Mouse (Mus musculus) forebrain, embryonic 10.5 days (tissue): ENCODE measurements at regions not wholly inside any gene's neighbourhood (a gene's known extent, or its start where the extent isn't known, plus 50 kb on each side); places are given as distances from the start of the nearest gene placed in this dataset.
A peak's percentile ranks its signal among the peaks of the same experiment; 100 is the strongest.

Experiments
- DNase-seq: peaks from one replicate; pipeline ENCODE4 v3.0.0-alpha.2; 2017; ENCODE audit warnings: low spot score; ENCODE audit errors: extremely low spot score
- H3K27ac ChIP-seq: fragments of 300-500 bp; sonication (generic); 2 replicates; pipeline ENCODE4 v1.5.1; 2016; ENCODE audit warnings: mild to moderate bottlenecking
- H3K27me3 ChIP-seq: fragments of 300-500 bp; sonication (generic); 2 replicates; pipeline ENCODE4 v1.6.1; 2016; ENCODE audit warnings: mild to moderate bottlenecking; ENCODE audit not compliant: poor library complexity, severe bottlenecking
- H3K36me3 ChIP-seq: fragments of 300-500 bp; sonication (generic); replicated peaks from 2 replicates; pipeline ENCODE4 v1.6.1; 2016; ENCODE audit warnings: mild to moderate bottlenecking, moderate library complexity
- H3K4me1 ChIP-seq: fragments of 300-500 bp; sonication (generic); 2 replicates; pipeline ENCODE4 v1.6.1; 2016
- H3K4me3 ChIP-seq: fragments of 300-500 bp; sonication (generic); 2 replicates; pipeline ENCODE4 v1.5.1; 2016; ENCODE audit warnings: mild to moderate bottlenecking, moderate library complexity
- H3K9me3 ChIP-seq: fragments of 300-500 bp; sonication (generic); 2 replicates; pipeline ENCODE4 v1.6.1; 2016; ENCODE audit warnings: mild to moderate bottlenecking, moderate library complexity
- WGBS: fragments of 180-500 bp; shearing (Covaris S2); methylation state at CpG from one replicate; pipeline ENCODE4 v1.1.7; 2016; 5-methylcytosine and 5-hydroxymethylcytosine counted together

DNA sequence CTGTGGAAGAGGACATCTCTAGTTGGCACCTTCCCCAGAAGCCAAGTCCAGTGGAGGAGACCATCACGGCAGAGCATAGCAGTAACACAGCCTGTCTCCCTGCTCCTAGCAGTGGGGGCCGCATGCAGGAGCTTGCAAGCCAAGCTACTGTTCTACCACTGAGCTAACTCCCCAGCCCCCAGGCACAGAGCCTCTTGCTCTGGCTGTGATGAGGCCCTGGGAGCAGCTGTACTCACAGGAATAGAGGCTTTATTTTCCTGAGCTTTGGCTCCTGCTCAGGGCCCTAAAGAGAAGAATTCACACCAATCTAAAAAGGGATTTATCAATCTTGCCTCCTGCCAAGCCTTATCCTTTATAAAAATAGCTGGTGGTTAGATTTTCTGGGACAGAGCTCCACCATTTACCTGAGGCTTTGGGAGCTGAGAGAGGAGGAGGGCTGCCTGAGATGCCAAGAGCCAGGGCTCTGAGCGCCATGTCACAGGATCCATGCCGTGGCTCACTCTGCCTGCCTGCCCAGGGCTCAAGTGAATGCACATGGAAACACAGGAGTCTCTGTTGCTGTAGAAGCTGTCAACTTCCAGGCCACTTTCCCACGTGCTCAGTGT is 222.7 kb upstream of the Tcerg1l start:
- 77% methylated on average over 5 of the region's 5 CpGs for WGBS
- no peak for DNase-seq
- H3K36me3 ChIP-seq: no peaks in the 10 kb centered on the region

DNA sequence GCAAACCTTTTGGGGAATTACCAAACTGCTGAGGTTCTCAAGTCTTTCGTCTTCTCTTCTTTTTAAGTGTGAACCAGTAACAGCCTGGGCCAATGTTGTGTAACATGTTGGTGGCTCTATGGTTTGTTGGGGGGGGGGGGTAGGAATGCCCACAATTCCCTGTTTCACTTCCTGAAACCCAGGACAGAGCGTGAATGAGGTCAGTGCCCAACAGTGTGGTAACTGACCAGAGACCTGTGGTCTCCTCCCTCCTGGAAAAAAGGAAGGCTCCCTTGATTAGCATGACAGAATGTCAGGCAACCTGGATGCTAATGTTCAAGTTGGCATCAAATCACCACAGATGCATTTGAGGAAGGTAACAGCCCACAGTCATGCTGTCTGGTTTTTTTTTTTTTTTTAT is 218.9 kb upstream of the Tcerg1l start:
- no peak for DNase-seq
- H3K4me1 ChIP-seq: 0 out of 2 replicates have a peak, but pooled peaks cover 11% of the 10 kb centered on the region
- no peaks in the 10 kb centered on the region for H3K36me3 ChIP-seq
- no peaks in the 10 kb centered on the region for H3K9me3 ChIP-seq
- no peak overlapping the region for H3K27ac ChIP-seq
- H3K27me3 ChIP-seq: no peaks in the 10 kb centered on the region
- H3K4me3 ChIP-seq: no peak overlapping the region
- WGBS: 78% methylated on average over 2 of the region's 2 CpGs

More for the DNA sequence above, 222.7 kb upstream of the Tcerg1l start:
- Histone ChIP-seq H3K27me3 (no peaks in the 10 kb centered on the region), H3K9me3 (no peaks in the 10 kb centered on the region), H3K4me3 (no peak overlapping the region), H3K4me1 (0 out of 2 replicates have a peak, but pooled peaks cover 11% of the 10 kb centered on the region), H3K27ac (no peak overlapping the region)

DNA sequence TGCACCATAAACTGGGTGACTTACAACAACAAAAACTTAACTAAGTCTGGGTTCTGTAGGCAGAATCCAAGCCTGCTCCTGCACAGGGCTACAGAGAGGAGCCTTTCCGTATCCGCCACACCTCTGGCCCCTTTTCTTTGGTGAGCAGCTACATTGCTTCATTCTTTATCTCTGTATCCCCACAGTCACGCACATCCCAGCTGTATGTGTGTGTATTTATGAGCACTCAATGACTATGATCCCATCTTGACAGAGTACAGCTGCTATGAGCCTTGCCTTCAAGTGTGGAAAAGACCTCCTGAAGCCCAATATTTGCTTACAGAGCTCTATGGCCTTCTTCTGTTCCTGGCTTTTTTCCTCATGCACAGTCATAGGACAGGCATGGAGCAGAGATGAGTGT is 212.1 kb upstream of the Tcerg1l start:
- no peaks in the 10 kb centered on the region for H3K36me3 ChIP-seq
- H3K4me3 ChIP-seq: no peak overlapping the region
- H3K4me1 ChIP-seq: peaks cover 18% of the 10 kb centered on the region
- H3K27me3 ChIP-seq: no peaks in the 10 kb centered on the region
- H3K9me3 ChIP-seq: no peaks in the 10 kb centered on the region
- H3K27ac ChIP-seq: no peak overlapping the region
- no peak for DNase-seq
- WGBS: 93% methylated on average over 3 of the region's 3 CpGs

DNA sequence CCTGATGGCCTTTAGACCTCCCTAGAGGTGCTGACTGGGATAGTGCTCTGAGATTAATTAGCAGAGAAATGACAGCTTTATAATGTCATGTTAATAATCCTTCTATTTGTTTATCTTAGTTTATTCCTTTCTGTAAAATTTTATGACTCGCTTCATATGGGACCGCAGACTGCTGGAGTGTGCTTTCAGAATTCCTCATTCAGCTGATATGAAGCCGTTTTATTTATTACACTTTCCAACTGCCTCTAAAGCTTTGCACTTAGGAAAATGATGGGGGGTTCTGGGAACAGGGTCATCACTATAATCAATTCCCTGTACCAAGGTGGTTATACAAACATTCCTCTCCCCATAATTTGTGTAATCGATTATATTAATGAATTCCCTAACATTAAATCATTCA is 211.6 kb upstream of the Tcerg1l start:
- Histone ChIP-seq H3K36me3 (no peaks in the 10 kb centered on the region), H3K27me3 (no peaks in the 10 kb centered on the region), H3K9me3 (no peaks in the 10 kb centered on the region), H3K4me3 (no peak overlapping the region), H3K4me1 (peaks cover 18% of the 10 kb centered on the region), H3K27ac (no peak overlapping the region)
- WGBS: 94% methylated on average over 4 of the region's 4 CpGs
- no peak for DNase-seq

DNA sequence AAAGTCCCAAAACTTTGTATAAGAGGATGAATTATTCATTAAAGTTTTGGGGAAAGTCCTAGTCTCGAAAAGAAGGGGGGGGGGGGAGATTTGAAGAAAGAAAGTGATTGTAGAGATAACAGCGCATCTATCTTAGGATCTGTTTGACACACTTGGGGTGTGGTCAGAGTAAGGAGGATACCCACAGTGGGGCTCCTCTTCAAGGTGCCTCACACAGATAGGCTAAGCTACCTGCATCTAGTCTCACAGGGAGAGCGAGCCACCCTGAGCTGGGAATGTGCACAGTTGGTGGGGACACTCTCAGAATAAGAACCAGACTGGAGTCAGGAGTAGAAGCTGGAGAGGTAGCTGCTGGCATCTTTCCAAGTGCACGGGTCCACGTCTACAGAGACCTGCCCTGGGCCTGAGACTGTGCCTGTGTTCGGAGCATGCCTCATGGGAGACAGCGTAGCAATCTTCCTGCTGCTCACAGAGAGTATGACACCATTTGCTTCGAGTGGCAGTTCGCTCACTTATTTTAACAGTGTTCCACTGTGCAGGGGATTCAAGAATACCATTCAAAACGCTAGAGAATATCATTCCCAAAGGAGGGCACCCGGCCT is 208.9 kb upstream of the Tcerg1l start:
- H3K27me3 ChIP-seq: no peaks in the 10 kb centered on the region
- no peaks in the 10 kb centered on the region for H3K36me3 ChIP-seq
- no peak overlapping the region for H3K4me3 ChIP-seq
- H3K27ac ChIP-seq: 0 out of 2 replicates have a peak overlapping the region, but pooled peaks have one; percentile 15
- WGBS: 86% methylated on average over 11 of the region's 11 CpGs
- no peaks in the 10 kb centered on the region for H3K9me3 ChIP-seq
- peaks cover 24% of the 10 kb centered on the region for H3K4me1 ChIP-seq
- DNase-seq: no peak

DNA sequence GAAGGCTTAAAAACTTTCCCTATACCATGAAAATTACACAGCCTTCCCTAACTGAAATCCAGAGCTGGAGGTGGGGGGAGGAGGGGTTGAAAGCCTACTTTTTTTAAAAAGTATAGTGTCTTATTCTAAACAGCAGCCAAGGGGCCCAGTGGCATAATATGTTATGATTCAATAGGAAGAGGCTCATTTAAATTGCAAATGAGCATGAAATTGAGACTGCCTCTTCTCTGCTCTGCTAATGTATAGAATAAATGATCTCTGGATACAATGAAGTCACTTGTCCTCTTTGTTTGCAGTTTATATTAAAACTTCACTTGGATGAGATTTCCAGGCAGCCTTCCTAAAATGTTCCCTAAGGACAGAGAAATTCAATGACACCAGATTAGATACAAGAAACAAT is 208.4 kb upstream of the Tcerg1l start:
- no peaks in the 10 kb centered on the region for H3K9me3 ChIP-seq
- DNase-seq: no peak
- no peaks in the 10 kb centered on the region for H3K36me3 ChIP-seq
- H3K4me1 ChIP-seq: peaks cover 30% of the 10 kb centered on the region
- H3K27ac ChIP-seq: 0 out of 2 replicates have a peak overlapping the region, but pooled peaks have one; percentile 56
- H3K4me3 ChIP-seq: no peak overlapping the region
- H3K27me3 ChIP-seq: no peaks in the 10 kb centered on the region

DNA sequence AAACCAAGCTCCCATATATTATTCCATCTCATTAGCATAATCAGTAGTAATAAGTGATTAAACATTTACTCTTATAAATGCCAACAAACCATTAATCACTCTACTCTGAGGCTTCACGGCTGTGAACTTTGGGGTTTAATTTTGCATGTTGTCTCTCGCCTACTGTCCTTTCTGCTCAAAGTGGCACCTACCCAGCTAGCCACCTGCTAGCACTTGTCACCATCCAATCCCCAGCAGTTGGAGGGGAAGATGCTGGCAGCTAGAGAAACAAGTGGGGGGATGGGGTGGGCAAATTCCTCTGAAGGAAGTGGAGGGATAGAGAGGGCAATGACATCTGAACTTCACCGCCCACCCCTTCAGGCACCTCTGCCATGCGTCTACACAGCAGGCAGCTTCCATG is 204.2 kb upstream of the Tcerg1l start:
- no peak for DNase-seq
- H3K36me3 ChIP-seq: no peaks in the 10 kb centered on the region
- no peaks in the 10 kb centered on the region for H3K27me3 ChIP-seq
- H3K27ac ChIP-seq: no peak overlapping the region
- H3K9me3 ChIP-seq: no peaks in the 10 kb centered on the region
- peaks cover 27% of the 10 kb centered on the region for H3K4me1 ChIP-seq
- H3K4me3 ChIP-seq: no peak overlapping the region
- 63% methylated on average over 4 of the region's 4 CpGs for WGBS

DNA sequence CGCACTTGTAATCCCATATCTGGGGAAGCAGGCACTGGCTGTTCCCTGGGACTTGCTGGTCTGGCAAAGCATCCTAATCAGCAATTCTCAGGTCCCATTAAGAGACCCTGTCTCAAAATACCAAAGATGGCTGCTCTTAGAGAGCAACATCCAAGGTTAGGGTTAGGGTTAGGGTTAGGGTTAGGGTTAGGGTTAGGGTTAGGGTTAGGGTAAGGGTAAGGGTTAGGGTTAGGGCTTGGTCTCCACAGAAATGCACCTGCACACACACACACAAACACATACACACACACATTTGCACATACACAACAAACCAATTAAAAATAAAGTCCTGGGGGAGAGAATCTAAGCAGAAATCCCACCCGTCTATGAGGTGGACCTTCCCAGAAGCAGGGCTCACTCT is 195.8 kb upstream of the Tcerg1l start:
- 88% methylated on average over 2 of the region's 2 CpGs for WGBS
- no peaks in the 10 kb centered on the region for H3K36me3 ChIP-seq
- no peaks in the 10 kb centered on the region for H3K27me3 ChIP-seq
- H3K4me3 ChIP-seq: no peak overlapping the region
- no peak for DNase-seq
- H3K4me1 ChIP-seq: peaks cover 16% of the 10 kb centered on the region
- H3K27ac ChIP-seq: no peak overlapping the region
- no peaks in the 10 kb centered on the region for H3K9me3 ChIP-seq

DNA sequence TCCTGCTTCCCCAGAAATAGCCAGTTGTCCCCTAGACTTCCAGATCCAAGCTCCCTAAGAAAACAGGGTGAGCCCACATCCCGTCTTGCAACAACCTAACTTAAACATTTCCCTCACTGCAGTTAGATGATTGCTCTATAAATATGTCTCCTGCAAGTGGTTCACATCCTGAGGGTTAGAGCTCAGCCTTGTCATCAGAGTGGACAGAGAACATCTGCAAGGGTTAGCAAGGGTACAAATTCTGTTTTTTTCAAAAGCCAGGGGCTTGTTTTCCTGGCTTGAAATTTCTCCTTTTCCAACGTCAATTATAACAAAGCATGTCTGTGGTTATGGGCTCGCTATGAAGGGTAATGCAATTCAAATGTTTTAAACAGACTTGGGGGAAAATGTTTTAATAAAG is 169.8 kb upstream of the Tcerg1l start:
- WGBS: 90% methylated on average over 3 of the region's 3 CpGs
- Histone ChIP-seq H3K36me3 (no peaks in the 10 kb centered on the region), H3K27ac (no peak overlapping the region), H3K4me1 (no peaks in the 10 kb centered on the region), H3K9me3 (no peaks in the 10 kb centered on the region), H3K4me3 (no peak overlapping the region), H3K27me3 (no peaks in the 10 kb centered on the region)
- DNase-seq: no peak

DNA sequence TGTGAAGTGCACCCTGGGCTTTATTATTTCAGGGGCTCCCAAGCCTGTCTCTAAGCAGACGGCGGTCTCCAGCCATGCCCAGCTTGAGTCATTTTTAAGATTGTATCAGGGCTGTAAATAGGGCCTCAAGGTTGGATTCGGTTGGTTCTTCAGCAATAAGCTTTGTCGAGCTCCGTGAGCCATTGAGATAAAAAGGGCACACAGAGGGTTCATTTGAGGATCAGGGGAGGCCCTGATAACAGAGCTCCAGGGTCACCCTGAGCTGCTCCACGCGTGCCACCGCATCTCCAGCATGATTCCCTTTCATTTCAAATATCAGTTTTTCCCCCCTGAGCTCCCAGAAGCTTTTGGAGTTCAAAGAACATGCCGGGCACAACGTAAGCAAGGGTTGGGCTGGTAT is 154.1 kb upstream of the Tcerg1l start:
- Histone ChIP-seq H3K36me3 (no peaks in the 10 kb centered on the region), H3K4me1 (peaks cover 26% of the 10 kb centered on the region), H3K4me3 (no peak overlapping the region), H3K27ac (no peak overlapping the region), H3K9me3 (no peaks in the 10 kb centered on the region), H3K27me3 (no peaks in the 10 kb centered on the region)
- WGBS: 88% methylated on average over 10 of the region's 10 CpGs
- DNase-seq: no peak

DNA sequence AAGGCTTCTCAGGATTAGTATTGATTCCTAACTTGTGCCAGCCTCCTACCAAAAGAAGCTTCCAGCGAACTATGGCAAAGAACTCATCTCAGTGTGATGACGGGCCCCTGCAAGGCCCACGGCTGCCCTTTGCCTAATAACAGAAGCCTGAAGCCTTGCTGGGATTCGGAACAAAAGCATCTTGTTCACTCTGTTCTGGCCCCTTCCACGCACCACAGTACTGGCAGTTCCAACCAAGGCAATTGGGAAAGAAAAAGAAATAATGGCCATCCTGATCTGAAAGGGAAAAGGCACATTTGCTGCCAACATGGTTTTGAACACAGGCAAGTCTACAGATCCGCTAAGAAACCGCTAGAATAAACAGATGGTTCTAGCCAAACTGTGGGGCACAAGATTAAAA is 150.4 kb upstream of the Tcerg1l start:
- 80% methylated on average over 7 of the region's 7 CpGs for WGBS
- Histone ChIP-seq H3K4me1 (peaks cover 26% of the 10 kb centered on the region), H3K36me3 (no peaks in the 10 kb centered on the region), H3K9me3 (no peaks in the 10 kb centered on the region), H3K27me3 (no peaks in the 10 kb centered on the region), H3K27ac (no peak overlapping the region), H3K4me3 (no peak overlapping the region)
- DNase-seq: no peak

DNA sequence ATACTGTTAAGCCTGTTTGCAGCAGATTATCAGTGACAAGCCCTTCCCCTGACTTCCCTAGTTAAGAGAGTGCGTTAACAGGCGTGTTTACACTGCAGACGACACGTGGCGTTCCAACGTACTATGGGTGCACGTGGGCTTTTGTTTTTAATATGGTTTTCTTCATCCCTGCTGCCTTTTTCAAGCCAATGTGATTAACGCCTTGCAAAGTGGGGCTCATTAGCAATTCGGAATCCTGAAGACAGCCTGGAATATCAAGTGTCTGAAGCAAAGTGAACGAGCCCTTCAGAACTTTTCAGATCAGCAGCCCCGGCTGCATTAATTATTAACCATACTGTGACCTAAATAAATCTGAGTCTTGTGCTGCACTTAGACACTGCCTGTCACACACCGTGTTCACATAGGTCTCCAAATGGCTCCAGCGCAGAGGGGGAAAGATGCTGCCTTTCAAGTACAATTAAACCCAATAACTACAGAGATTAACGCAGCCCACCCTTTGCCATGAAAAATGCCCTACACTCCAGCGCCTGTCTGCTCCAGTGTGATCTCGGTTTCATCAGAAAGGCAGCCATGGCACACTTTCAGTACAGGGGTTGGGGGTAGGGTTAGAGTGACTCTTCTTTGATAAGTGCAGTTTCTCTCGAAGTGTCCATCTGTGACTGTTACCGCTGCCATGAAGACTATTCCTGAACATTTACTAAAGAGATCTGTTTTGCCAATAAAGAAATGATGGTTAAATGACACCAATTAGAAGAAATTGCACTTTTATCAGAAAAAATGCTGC is 140.7 kb upstream of the Tcerg1l start:
- Histone ChIP-seq H3K36me3 (no peaks in the 10 kb centered on the region), H3K9me3 (no peaks in the 10 kb centered on the region; the same call in 1 of the 2 replicates), H3K4me3 (no peak overlapping the region), H3K4me1 (peaks cover 4% of the 10 kb centered on the region; the same call in 1 of the 2 replicates), H3K27me3 (no peaks in the 10 kb centered on the region), H3K27ac (no peak overlapping the region)
- WGBS: 87% methylated on average over 18 of the region's 18 CpGs
- no peak for DNase-seq

DNA sequence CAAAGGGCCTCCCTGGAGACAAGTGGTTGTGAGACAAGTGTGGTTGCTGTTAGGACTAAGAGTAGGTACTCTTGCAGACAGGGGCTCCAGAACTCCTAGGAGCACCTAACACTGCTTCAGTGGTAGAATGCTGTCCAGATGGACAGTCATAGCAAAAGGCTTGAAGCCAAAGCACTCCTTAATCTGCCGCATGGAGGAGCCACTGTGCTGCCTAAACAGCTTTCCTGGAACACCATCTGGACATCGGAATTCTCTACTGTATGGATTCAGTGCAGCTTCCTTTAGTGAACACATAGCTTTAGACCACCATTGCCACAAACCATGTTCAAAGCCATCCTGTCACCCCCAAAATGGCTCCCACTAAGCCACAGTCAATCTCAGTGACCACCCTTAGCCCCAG is 128.6 kb upstream of the Tcerg1l start:
- no peaks in the 10 kb centered on the region for H3K9me3 ChIP-seq
- no peak overlapping the region for H3K4me3 ChIP-seq
- no peak overlapping the region for H3K27ac ChIP-seq
- H3K27me3 ChIP-seq: no peaks in the 10 kb centered on the region
- DNase-seq: no peak
- H3K36me3 ChIP-seq: no peaks in the 10 kb centered on the region
- H3K4me1 ChIP-seq: no peaks in the 10 kb centered on the region
- 92% methylated on average over 2 of the region's 2 CpGs for WGBS
